Mouse (Mus musculus) stomach, embryonic 16.5 days (tissue): ENCODE measurements around the gene Fezf2. TPM values are rescaled to one million over a fixed set of nuclear protein-coding genes. Genes with fewer than 3 reads are reported as not detected.

Experiments
- ATAC-seq: fragments of 200-750 bp; cut with Nextera tagmentation; 2 replicates; pipeline ENCODE4 v1.8.0; 2017; ENCODE audit warnings: moderate number of reproducible peaks, moderate TSS enrichment; ENCODE audit not compliant: insufficient read depth, low FRiP score
- H3K27ac ChIP-seq: fragments of 300-500 bp; sonication (generic); 2 replicates; pipeline ENCODE4 v1.5.1; 2014; ENCODE audit warnings: low read length
- H3K27me3 ChIP-seq: fragments of 300-500 bp; sonication (generic); 2 replicates; pipeline ENCODE4 v1.6.1; 2014; ENCODE audit warnings: low read length, control low read depth, mixed read lengths; ENCODE audit not compliant: control insufficient read depth, insufficient read depth
- H3K36me3 ChIP-seq: fragments of 300-500 bp; sonication (generic); 2 replicates; pipeline ENCODE4 v1.6.1; 2014; ENCODE audit warnings: low read length; ENCODE audit not compliant: control insufficient read depth, insufficient read depth
- H3K4me1 ChIP-seq: fragments of 300-500 bp; sonication (generic); 2 replicates; pipeline ENCODE4 v1.6.1; 2014; ENCODE audit warnings: low read length, control low read depth, mixed read lengths; ENCODE audit not compliant: control insufficient read depth, insufficient read depth
- H3K4me2 ChIP-seq: fragments of 300-500 bp; sonication (generic); 2 replicates; pipeline ENCODE4 v1.6.1; 2014; ENCODE audit warnings: low read depth, low read length, mixed read lengths
- H3K4me3 ChIP-seq: fragments of 300-500 bp; sonication (generic); replicated peaks from 2 replicates; pipeline ENCODE4 v1.5.1; 2014; ENCODE audit warnings: mild to moderate bottlenecking, low read length
- H3K9ac ChIP-seq: fragments of 300-500 bp; sonication (generic); 2 replicates; pipeline ENCODE4 v1.6.1; 2014; ENCODE audit warnings: low read length
- H3K9me3 ChIP-seq: fragments of 300-500 bp; sonication (generic); replicated peaks from 2 replicates; pipeline ENCODE4 v1.6.1; 2016; ENCODE audit warnings: low read length, control low read depth; ENCODE audit not compliant: control insufficient read depth
- WGBS: fragments of 180-500 bp; shearing (Covaris S2); extraction: QIAGEN DNeasy Blood & Tissue Kit; methylation state at CpG from one replicate; pipeline ENCODE4 v1.1.7; 2014; 5-methylcytosine and 5-hydroxymethylcytosine counted together
- polyA plus RNA-seq: library from polyadenylated mRNA; unstranded; fragments of >200 nt; fragmentation: Nextera tagmentation; extraction: Ambion mirVana; gene quantifications from 2 replicates; pipeline ENCODE4 v1.2.1, GENCODE M21; 2015

Fezf2 gene
- polyA plus RNA-seq, 1 experiment from 2014 or later = not detected

- no peak for ATAC-seq
- Histone ChIP-seq H3K9ac (no peak overlapping the region), H3K36me3 (no peaks in the 10 kb centered on the region), H3K9me3 (no peaks in the 10 kb centered on the region; the same call in 1 of the 2 replicates), H3K4me1 (peaks cover 13% of the 10 kb centered on the region), H3K4me3 (peak overlapping the region; percentile 21), H3K27ac (no peak overlapping the region), H3K27me3 (peaks cover 97% of the 10 kb centered on the region), H3K4me2 (no peak overlapping the region; the same call in 1 of the 2 replicates)
- WGBS = 5% methylated on average over 24 of the region's 24 CpGs
Measured at GRCm38 (mm10) chr14:12344061-12344745, 3.8 kb downstream of the Fezf2 start.

GRCm38 (mm10) chr14:12343451-12343941, 4.5 kb downstream of the Fezf2 start:
- Histone ChIP-seq H3K36me3 (no peaks in the 10 kb centered on the region), H3K4me1 (peaks cover 13% of the 10 kb centered on the region), H3K9ac (no peak overlapping the region), H3K9me3 (no peaks in the 10 kb centered on the region; the same call in 1 of the 2 replicates), H3K4me2 (no peak overlapping the region), H3K27me3 (peaks cover 94% of the 10 kb centered on the region), H3K4me3 (no peak overlapping the region), H3K27ac (no peak overlapping the region)
- 5% methylated on average over 20 of the region's 20 CpGs for WGBS
- ATAC-seq = no peak

- Histone ChIP-seq H3K4me3 (no peak overlapping the region), H3K27me3 (peaks cover 95% of the 10 kb centered on the region), H3K9me3 (no peaks in the 10 kb centered on the region; the same call in 1 of the 2 replicates), H3K4me1 (peaks cover 13% of the 10 kb centered on the region), H3K36me3 (no peaks in the 10 kb centered on the region), H3K9ac (no peak overlapping the region), H3K4me2 (no peak overlapping the region), H3K27ac (no peak overlapping the region)
- 6% methylated on average over 23 of the region's 23 CpGs for WGBS
- no peak for ATAC-seq
Measured at GRCm38 (mm10) chr14:12342458-12343131, 5.4 kb downstream of the Fezf2 start.

GRCm38 (mm10) chr14:12341789-12342457, 6.1 kb downstream of the Fezf2 start:
- H3K9me3 ChIP-seq = no peaks in the 10 kb centered on the region
- H3K36me3 ChIP-seq = no peaks in the 10 kb centered on the region
- H3K27me3 ChIP-seq = peaks cover 95% of the 10 kb centered on the region
- no peak overlapping the region for H3K4me2 ChIP-seq
- peaks cover 13% of the 10 kb centered on the region for H3K4me1 ChIP-seq
- ATAC-seq = no peak
- no peak overlapping the region for H3K9ac ChIP-seq
- H3K4me3 ChIP-seq = no peak overlapping the region
- no peak overlapping the region for H3K27ac ChIP-seq
- WGBS = 5% methylated on average over 24 of the region's 24 CpGs

GRCm38 (mm10) chr14:12341075-12341788, 6.8 kb downstream of the Fezf2 start:
- no peak for ATAC-seq

GRCm38 (mm10) chr14:12340238-12341074, 7.5 kb downstream of the Fezf2 start:
- H3K4me1 ChIP-seq = peaks cover 13% of the 10 kb centered on the region
- no peak overlapping the region for H3K4me3 ChIP-seq
- no peaks in the 10 kb centered on the region for H3K36me3 ChIP-seq
- no peak overlapping the region for H3K27ac ChIP-seq
- H3K27me3 ChIP-seq = peaks cover 95% of the 10 kb centered on the region
- no peak overlapping the region for H3K9ac ChIP-seq
- no peaks in the 10 kb centered on the region for H3K9me3 ChIP-seq
- ATAC-seq = no peak
- WGBS = 2% methylated on average over 19 of the region's 19 CpGs
- H3K4me2 ChIP-seq = no peak overlapping the region

More at GRCm38 (mm10) chr14:12341075-12341788, 6.8 kb downstream of the Fezf2 start:
- Histone ChIP-seq H3K9ac (no peak overlapping the region), H3K4me1 (peaks cover 13% of the 10 kb centered on the region), H3K36me3 (no peaks in the 10 kb centered on the region), H3K27me3 (peaks cover 95% of the 10 kb centered on the region), H3K9me3 (no peaks in the 10 kb centered on the region), H3K4me3 (peak overlapping the region; percentile 22), H3K27ac (no peak overlapping the region), H3K4me2 (peak overlapping the region; percentile 36)
- WGBS = 1% methylated on average over 42 of the region's 42 CpGs

GRCm38 (mm10) chr14:12338811-12339565, 9.0 kb downstream of the Fezf2 start:
- no peaks in the 10 kb centered on the region for H3K36me3 ChIP-seq
- H3K27me3 ChIP-seq = peaks cover 85% of the 10 kb centered on the region
- no peak overlapping the region for H3K27ac ChIP-seq
- H3K9me3 ChIP-seq = no peaks in the 10 kb centered on the region
- H3K4me1 ChIP-seq = peaks cover 5% of the 10 kb centered on the region; the same call in 1 of the 2 replicates
- 3% methylated on average over 10 of the region's 10 CpGs for whole genome bisulfite sequencing
- no peak for ATAC-seq
- no peak overlapping the region for H3K4me3 ChIP-seq
- no peak overlapping the region for H3K4me2 ChIP-seq
- H3K9ac ChIP-seq = no peak overlapping the region
